Mouse (Mus musculus): ENCODE data around the gene Rsad2. TPM values are rescaled to one million over a fixed set of nuclear protein-coding genes. Genes with fewer than 3 reads are reported as not detected.

Gene Rsad2
- polyA plus RNA-seq, 1 experiment from 2014 or later = 0.56 TPM

DNA sequence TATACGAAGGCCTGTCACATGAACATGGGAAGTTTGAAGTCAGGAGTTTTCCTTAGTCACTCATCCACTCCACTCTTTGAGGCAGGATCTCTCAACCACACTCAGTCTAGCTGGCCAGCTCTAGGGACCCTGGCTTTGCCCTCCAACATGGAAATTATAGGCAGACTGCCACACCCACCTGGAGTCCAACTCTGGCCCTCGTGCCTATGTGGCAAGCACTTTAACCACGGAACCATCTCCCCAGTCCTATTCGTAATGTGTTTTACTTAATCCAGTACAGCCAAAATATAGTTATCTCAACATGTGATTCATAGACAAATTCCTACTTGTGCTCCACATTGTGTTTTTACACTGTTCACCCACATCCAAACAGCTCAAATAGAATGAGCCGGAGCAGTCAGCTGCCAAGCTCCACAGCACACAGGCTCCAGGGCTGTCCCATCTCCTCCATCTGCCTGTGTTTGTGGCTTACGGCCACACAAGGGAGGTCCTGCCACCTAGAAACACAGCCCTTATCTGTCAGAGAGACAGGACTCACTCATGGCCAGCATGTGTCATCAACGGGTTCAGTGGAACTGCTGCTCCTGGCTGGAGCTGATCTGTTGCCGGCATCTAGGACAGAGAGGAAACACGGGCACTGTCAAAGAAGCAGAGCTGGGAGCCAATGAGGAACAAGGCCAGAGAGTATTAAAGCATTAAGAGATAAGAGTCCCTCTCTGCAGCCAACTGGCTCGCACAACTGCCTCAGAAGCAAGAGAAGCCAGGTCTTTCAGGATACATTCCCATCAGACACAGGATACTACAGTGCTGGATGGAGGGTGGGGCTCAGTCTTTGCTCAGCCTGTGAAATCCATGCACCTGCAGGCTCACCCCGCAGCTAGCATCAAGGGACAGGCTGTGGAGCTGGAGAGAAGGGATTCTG is 51.2 kb downstream of the Rsad2 start:
- H3K27me3 ChIP-seq (replicated peaks; ENCODE audit: control insufficient read depth, insufficient read depth, low read length) = no peaks in the 10 kb centered on the region
- no peak overlapping the region for H3K4me3 ChIP-seq (replicated peaks; ENCODE audit: low read length)
- no peaks in the 10 kb centered on the region for H3K9me3 ChIP-seq (ENCODE audit: control insufficient read depth, low read length)
- peaks cover 4% of the 10 kb centered on the region; the same call in 1 of the 2 replicates for H3K36me3 ChIP-seq (ENCODE audit: control insufficient read depth, insufficient read depth)
- peak overlapping the region; percentile 31 for H3K27ac ChIP-seq (ENCODE audit: low read length)
- ATAC-seq = peak; percentile 49
- H3K4me2 ChIP-seq (ENCODE audit: low read length) = no peak overlapping the region
- WGBS = 78% methylated on average over 11 of the region's 11 CpGs
- H3K9ac ChIP-seq (replicated peaks; ENCODE audit: low read depth, low read length) = no peak overlapping the region
- peaks cover 37% of the 10 kb centered on the region for H3K4me1 ChIP-seq (replicated peaks; ENCODE audit: control insufficient read depth, insufficient read depth, low read length)

DNA sequence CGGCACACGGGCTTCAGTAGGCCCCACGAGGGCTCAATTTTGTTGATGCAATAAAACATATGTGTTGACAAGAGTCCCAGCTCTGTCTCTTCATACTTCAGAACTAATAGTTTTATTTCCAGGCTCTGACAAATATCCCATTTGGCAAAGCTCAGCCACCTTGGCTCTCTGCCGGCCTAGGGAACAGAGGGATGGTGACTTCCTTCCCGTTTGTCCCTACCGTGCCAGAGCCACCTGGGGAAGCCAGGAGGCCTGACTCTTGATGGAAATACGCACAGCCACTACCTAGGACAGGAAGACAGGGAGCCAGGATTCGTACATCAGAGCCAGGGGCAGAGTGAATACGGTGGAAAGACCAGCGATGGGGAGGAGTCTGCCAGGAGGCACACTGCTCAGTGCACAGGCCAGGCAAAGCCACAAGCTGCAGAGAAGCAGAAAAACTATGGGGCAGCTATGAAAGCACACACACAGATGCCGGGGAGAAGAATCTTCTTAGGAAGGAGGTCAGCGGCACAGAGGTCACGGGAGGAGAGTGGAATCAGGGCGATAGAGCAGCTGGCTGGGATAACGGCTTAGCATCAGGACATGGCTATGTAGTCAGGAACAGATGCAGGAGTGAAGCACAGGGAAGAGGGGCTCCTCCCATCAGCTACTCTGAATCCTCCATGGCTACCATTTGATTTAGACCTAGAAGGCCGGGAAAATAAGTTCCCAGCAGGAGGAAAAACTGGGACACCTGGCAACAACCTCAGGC is 52.7 kb downstream of the Rsad2 start:
- Histone ChIP-seq H3K9me3 (ENCODE audit: control insufficient read depth, low read length) (no peaks in the 10 kb centered on the region), H3K27ac (ENCODE audit: low read length) (no peak overlapping the region), H3K36me3 (ENCODE audit: control insufficient read depth, insufficient read depth) (peaks cover 4% of the 10 kb centered on the region; the same call in 1 of the 2 replicates), H3K4me3 (replicated peaks; ENCODE audit: low read length) (no peak overlapping the region), H3K4me1 (replicated peaks; ENCODE audit: control insufficient read depth, insufficient read depth, low read length) (peaks cover 32% of the 10 kb centered on the region), H3K4me2 (ENCODE audit: low read length) (no peak overlapping the region), H3K9ac (replicated peaks; ENCODE audit: low read depth, low read length) (no peak overlapping the region), H3K27me3 (replicated peaks; ENCODE audit: control insufficient read depth, insufficient read depth, low read length) (no peaks in the 10 kb centered on the region)
- WGBS = 81% methylated on average over 16 of the region's 16 CpGs
- ATAC-seq = no peak

DNA sequence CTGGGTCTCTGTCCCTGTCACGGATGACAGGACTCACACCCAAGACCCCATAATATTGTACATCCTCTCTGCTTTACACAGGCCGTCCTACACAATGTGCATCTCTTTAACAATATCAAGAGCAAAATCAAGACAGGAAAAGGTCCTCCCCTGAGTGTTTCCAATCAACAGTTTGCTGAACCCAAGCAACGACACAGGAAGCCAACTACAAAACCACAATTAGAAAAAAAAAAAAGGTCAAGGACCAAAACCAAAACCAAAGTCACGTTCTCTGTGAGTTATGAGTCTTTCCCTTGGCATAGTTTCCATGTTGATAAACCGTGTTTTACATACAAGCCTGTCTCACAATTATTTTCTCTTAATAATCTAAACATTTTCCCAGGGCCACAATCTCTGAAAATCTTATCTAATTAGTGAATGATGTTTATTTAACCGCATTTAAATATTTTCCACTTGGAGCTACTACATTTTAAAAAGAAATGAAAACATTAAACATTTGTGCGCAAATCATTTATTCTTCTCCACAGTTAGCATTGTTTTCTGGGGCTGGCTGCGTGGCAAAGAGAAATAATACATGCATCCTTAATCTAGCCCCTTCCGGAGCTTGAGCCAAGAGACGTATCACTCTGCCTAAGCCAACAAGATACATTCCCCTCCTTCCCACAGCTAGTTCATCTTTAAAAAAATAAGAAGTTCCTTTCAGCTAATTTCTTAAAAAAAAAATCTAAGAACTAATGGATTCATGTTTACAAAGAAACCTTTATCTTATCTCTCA is 54.4 kb downstream of the Rsad2 start:
- peaks cover 4% of the 10 kb centered on the region; the same call in 1 of the 2 replicates for H3K36me3 ChIP-seq (ENCODE audit: control insufficient read depth, insufficient read depth)
- H3K9me3 ChIP-seq (ENCODE audit: control insufficient read depth, low read length) = no peaks in the 10 kb centered on the region
- H3K4me2 ChIP-seq (ENCODE audit: low read length) = no peak overlapping the region
- no peak overlapping the region for H3K9ac ChIP-seq (replicated peaks; ENCODE audit: low read depth, low read length)
- ATAC-seq = no peak
- H3K4me3 ChIP-seq (replicated peaks; ENCODE audit: low read length) = no peak overlapping the region
- peaks cover 32% of the 10 kb centered on the region for H3K4me1 ChIP-seq (replicated peaks; ENCODE audit: control insufficient read depth, insufficient read depth, low read length)
- H3K27ac ChIP-seq (ENCODE audit: low read length) = no peak overlapping the region
- H3K27me3 ChIP-seq (replicated peaks; ENCODE audit: control insufficient read depth, insufficient read depth, low read length) = no peaks in the 10 kb centered on the region
- 74% methylated on average over 10 of the region's 10 CpGs for WGBS

DNA sequence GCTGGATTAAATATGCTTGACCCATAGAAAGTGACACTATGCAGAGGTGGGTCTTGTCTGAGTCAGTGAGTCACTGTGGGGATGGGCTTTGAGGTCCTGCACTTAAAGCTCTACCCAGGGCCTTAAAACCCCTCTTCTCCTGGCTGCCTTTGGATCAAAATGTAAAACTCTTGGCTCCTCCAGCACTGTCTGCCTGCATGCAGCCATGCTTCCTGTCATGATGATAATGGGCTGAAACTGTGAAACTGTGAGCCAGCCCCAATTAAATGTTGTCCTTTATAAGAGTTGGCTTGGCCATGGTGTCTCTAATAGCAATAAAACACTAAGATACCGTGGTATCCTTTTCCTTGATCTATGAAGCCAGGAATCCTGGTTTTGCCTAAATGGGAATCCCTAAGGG is 55.0 kb downstream of the Rsad2 start:
- peaks cover 32% of the 10 kb centered on the region for H3K4me1 ChIP-seq (replicated peaks; ENCODE audit: control insufficient read depth, insufficient read depth, low read length)
- no peaks in the 10 kb centered on the region for H3K27me3 ChIP-seq (replicated peaks; ENCODE audit: control insufficient read depth, insufficient read depth, low read length)
- H3K4me3 ChIP-seq (replicated peaks; ENCODE audit: low read length) = no peak overlapping the region
- no peak for ATAC-seq
- no peaks in the 10 kb centered on the region for H3K9me3 ChIP-seq (ENCODE audit: control insufficient read depth, low read length)
- peaks cover 4% of the 10 kb centered on the region; the same call in 1 of the 2 replicates for H3K36me3 ChIP-seq (ENCODE audit: control insufficient read depth, insufficient read depth)
- 70% methylated on average over 1 of the region's 1 CpGs for WGBS
- no peak overlapping the region for H3K9ac ChIP-seq (replicated peaks; ENCODE audit: low read depth, low read length)
- H3K4me2 ChIP-seq (ENCODE audit: low read length) = no peak overlapping the region
- no peak overlapping the region for H3K27ac ChIP-seq (ENCODE audit: low read length)

DNA sequence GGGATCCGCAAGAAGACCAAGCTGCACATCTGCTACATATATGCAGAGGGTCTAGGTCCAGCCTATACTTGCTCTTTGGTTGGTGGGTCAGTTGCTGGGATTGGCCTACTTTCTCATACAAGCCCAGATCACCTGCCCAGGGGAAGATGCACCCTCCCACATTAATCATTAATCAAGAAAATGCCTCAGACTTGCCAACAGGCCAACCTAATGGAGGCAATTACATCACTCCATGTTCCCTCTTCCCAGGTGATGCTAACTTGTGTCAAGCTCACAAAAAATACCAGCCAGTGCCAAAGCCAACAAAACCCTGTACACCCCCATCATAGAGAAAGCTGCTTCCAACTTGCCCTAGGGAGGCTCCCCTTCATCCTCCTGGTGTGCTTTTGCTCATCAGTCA is 55.5 kb downstream of the Rsad2 start:
- ATAC-seq = no peak
- Histone ChIP-seq H3K27ac (ENCODE audit: low read length) (no peak overlapping the region), H3K36me3 (ENCODE audit: control insufficient read depth, insufficient read depth) (peaks cover 4% of the 10 kb centered on the region; the same call in 1 of the 2 replicates), H3K9me3 (ENCODE audit: control insufficient read depth, low read length) (no peaks in the 10 kb centered on the region), H3K9ac (replicated peaks; ENCODE audit: low read depth, low read length) (no peak overlapping the region), H3K4me1 (replicated peaks; ENCODE audit: control insufficient read depth, insufficient read depth, low read length) (peaks cover 29% of the 10 kb centered on the region), H3K4me2 (ENCODE audit: low read length) (no peak overlapping the region), H3K4me3 (replicated peaks; ENCODE audit: low read length) (no peak overlapping the region), H3K27me3 (replicated peaks; ENCODE audit: control insufficient read depth, insufficient read depth, low read length) (no peaks in the 10 kb centered on the region)
- WGBS = 100% methylated on average over 1 of the region's 1 CpGs

DNA sequence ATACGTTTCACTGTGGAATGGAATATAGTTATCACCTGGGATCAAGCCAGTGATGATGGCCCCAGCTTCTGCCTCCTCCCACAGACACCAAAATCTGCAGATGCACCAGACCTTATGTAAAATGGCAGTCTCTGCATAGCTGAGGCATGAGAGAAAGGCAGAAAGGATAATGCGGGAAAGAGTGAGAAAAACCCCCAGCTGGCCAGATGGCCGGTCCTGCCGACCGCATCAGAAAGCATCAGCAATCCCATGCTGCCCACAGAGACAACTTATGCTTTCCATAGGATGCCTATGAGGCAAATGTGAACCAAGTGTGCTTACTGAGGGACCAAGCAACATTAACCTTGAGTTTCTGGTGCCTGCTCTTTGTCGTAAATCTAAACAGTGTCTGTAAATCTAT is 56.9 kb downstream of the Rsad2 start:
- Histone ChIP-seq H3K36me3 (ENCODE audit: control insufficient read depth, insufficient read depth) (peaks cover 4% of the 10 kb centered on the region; the same call in 1 of the 2 replicates), H3K9me3 (ENCODE audit: control insufficient read depth, low read length) (no peaks in the 10 kb centered on the region), H3K27ac (ENCODE audit: low read length) (no peak overlapping the region), H3K27me3 (replicated peaks; ENCODE audit: control insufficient read depth, insufficient read depth, low read length) (no peaks in the 10 kb centered on the region), H3K4me3 (replicated peaks; ENCODE audit: low read length) (no peak overlapping the region), H3K4me1 (replicated peaks; ENCODE audit: control insufficient read depth, insufficient read depth, low read length) (peaks cover 32% of the 10 kb centered on the region), H3K9ac (replicated peaks; ENCODE audit: low read depth, low read length) (no peak overlapping the region), H3K4me2 (ENCODE audit: low read length) (no peak overlapping the region)
- no peak for ATAC-seq
- 82% methylated on average over 6 of the region's 6 CpGs for WGBS

DNA sequence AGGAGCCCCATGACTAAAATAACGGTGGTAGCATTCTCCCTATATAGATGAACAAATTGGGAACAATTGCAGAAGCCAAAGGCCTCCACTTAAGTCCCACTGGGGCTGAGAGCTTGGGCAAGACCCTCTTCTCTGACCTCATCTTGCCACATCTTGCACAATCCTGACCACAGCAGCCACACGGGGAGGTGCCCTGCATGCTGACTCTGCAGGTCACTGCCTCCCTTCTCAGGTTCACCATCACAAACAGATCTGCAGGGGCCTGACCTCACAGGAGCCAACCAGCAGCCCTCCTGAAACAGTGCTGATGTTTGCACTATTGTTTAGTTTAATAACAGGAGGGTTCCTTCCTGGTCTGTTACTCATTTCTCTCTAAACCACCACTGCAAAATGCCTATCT is 57.7 kb downstream of the Rsad2 start:
- Histone ChIP-seq H3K9ac (replicated peaks; ENCODE audit: low read depth, low read length) (no peak overlapping the region), H3K9me3 (ENCODE audit: control insufficient read depth, low read length) (no peaks in the 10 kb centered on the region), H3K4me1 (replicated peaks; ENCODE audit: control insufficient read depth, insufficient read depth, low read length) (peaks cover 30% of the 10 kb centered on the region), H3K36me3 (ENCODE audit: control insufficient read depth, insufficient read depth) (peaks cover 2% of the 10 kb centered on the region; the same call in 1 of the 2 replicates), H3K27me3 (replicated peaks; ENCODE audit: control insufficient read depth, insufficient read depth, low read length) (no peaks in the 10 kb centered on the region), H3K4me2 (ENCODE audit: low read length) (no peak overlapping the region), H3K4me3 (replicated peaks; ENCODE audit: low read length) (no peak overlapping the region), H3K27ac (ENCODE audit: low read length) (no peak overlapping the region)
- WGBS = 78% methylated on average over 2 of the region's 2 CpGs
- ATAC-seq = no peak

DNA sequence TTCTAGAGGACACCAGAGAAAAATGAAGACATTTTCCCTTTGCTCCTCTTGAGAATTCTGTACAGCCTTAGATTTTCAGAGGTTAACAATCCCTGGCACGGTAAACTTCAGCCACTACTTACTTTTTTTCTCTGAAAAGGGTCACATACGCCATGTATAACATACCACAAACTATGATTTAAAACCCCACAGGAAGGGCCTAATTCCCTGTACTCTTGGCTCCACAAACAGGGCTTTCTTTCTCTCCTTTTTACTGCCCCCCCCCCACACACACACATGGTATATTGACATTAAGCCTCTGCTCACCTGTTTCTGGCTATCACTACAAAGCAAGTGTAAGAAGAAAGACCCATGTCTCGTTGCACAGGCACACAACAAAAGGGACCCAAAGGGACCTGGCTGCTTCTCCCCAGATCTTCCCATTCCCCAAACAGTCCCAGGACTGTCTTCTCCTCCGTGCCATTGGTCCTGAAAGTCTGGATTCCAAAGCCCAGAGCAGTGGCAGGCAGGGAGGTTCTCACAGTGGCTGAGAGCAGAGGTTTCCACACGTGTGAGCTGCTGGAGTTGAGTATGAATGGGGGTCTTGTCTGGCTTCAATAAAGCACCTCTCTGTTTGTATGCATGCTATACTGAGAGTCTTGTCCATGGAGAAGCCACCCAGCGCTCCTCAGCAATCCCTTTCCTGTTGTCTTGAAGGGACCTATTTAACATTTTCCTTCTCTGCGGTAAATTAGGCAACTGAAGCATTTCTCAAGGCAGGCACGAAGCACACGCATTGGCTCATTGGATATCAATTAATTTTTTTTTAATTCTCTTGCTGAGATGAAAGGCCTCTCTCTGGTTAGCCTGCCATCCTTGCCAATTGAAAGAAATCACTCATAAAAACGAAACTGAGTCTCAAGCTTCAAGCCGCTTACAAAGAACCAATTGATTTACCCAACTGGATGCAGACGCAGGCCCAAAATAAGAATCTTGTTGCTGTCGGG is 61.5 kb downstream of the Rsad2 start:
- Histone ChIP-seq H3K36me3 (ENCODE audit: control insufficient read depth, insufficient read depth) (no peaks in the 10 kb centered on the region), H3K27ac (ENCODE audit: low read length) (peak overlapping the region; percentile 58), H3K4me1 (replicated peaks; ENCODE audit: control insufficient read depth, insufficient read depth, low read length) (peaks cover 19% of the 10 kb centered on the region), H3K4me2 (ENCODE audit: low read length) (peak overlapping the region; percentile 7; the same call in 1 of the 2 replicates), H3K4me3 (replicated peaks; ENCODE audit: low read length) (no peak overlapping the region), H3K27me3 (replicated peaks; ENCODE audit: control insufficient read depth, insufficient read depth, low read length) (no peaks in the 10 kb centered on the region), H3K9ac (replicated peaks; ENCODE audit: low read depth, low read length) (no peak overlapping the region), H3K9me3 (ENCODE audit: control insufficient read depth, low read length) (no peaks in the 10 kb centered on the region)
- peak; percentile 75 for ATAC-seq
- 24% methylated on average over 13 of the region's 13 CpGs for WGBS
